8 mouse cellular contexts compared by ENCODE assay signal in genomic region chr17:33890533-33891059, GRCm38 (mm10). TPM values are rescaled to one million over a fixed set of nuclear protein-coding genes. Genes with fewer than 3 reads are reported as not detected.
DNase-seq lines count a peak whose midpoint lies in the region; ATAC-seq and TF ChIP-seq lines count a peak whose summit lies in the region.

Gene Kifc1, minus strand, starts transcription at chr17:33890661.

- H3K4me3 ChIP-seq in CH12.LX (replicated peaks in 1 of 3; ENCODE audit: low read depth in 2 of 3, low read length in 2 of 3, poor library complexity in 1 of 3) = peak within 1 kb of the TSS; percentile 73 to 95 (median 73)
- peak within 1 kb of the TSS; percentile 59 for H3K4me3 ChIP-seq in forebrain, embryonic 11.5 days (ENCODE audit: low read depth, low read length)
- peak within 1 kb of the TSS; percentile 70 for H3K4me3 ChIP-seq in heart, embryonic 16.5 days (ENCODE audit: low read length)
- H3K4me3 ChIP-seq in liver, embryonic 15.5 days (replicated peaks) = peak within 1 kb of the TSS; percentile 80
- H3K4me3 ChIP-seq in neural tube, embryonic 12.5 days = peak within 1 kb of the TSS; percentile 65

- peak; percentile 21 for TF ChIP-seq RAD21 in CH12.LX (IDR thresholded peaks at IDR 0.05; ENCODE audit: low read depth, low read length)

- no peaks in the 10 kb centered on the region for H3K9me3 ChIP-seq in CH12.LX (replicated peaks; ENCODE audit: low read length)
- H3K9me3 ChIP-seq in forebrain, embryonic 11.5 days (ENCODE audit: control insufficient read depth, low read length) = no peaks in the 10 kb centered on the region
- no peaks in the 10 kb centered on the region for H3K9me3 ChIP-seq in heart, embryonic 16.5 days (replicated peaks; ENCODE audit: control insufficient read depth, low read length)
- H3K9me3 ChIP-seq in liver, embryonic 15.5 days (replicated peaks) = no peaks in the 10 kb centered on the region
- H3K9me3 ChIP-seq in neural tube, embryonic 12.5 days = no peaks in the 10 kb centered on the region

- peak; percentile 58 to 91 for TF ChIP-seq CTCF in CH12.LX (conservative IDR thresholded peaks at IDR 0.05 in 1 of 2, IDR thresholded peaks at IDR 0.05 in 1 of 2; ENCODE audit: low read depth in 2 of 2, low read length in 2 of 2)

- in situ Hi-C loops in CH12.LX (cut with MboI; ENCODE audit: low pct_ligation_motif_present, low pct_unique_long_range_greater_than_20kb, low sequenced_read_pairs) = no loop called here

- H3K27me3 ChIP-seq in CH12.LX (replicated peaks) = peaks cover 3% of the 10 kb centered on the region
- no peaks in the 10 kb centered on the region for H3K27me3 ChIP-seq in forebrain, embryonic 11.5 days (ENCODE audit: control insufficient read depth, insufficient read depth, low read length)
- H3K27me3 ChIP-seq in heart, embryonic 16.5 days (ENCODE audit: control insufficient read depth, insufficient read depth, low read length) = no peaks in the 10 kb centered on the region
- H3K27me3 ChIP-seq in liver, embryonic 15.5 days = no peaks in the 10 kb centered on the region
- no peaks in the 10 kb centered on the region for H3K27me3 ChIP-seq in neural tube, embryonic 12.5 days (replicated peaks)

- dilution Hi-C loops in CH12.LX (cut with MboI; ENCODE audit: extremely low pct_ligation_motif_present, extremely low pct_unique_long_range_greater_than_20kb, low sequenced_read_pairs) = no loop called here

- H3K36me3 ChIP-seq in CH12.LX (replicated peaks in 1 of 2; ENCODE audit: control insufficient read depth in 1 of 2, insufficient read depth in 1 of 2, low read length in 1 of 2) = peaks cover 7 to 12% of the 10 kb centered on the region in 2 experiments
- peaks cover 6% of the 10 kb centered on the region; the same call in 1 of the 2 replicates for H3K36me3 ChIP-seq in forebrain, embryonic 11.5 days (ENCODE audit: control insufficient read depth, insufficient read depth, low read length)
- H3K36me3 ChIP-seq in heart, embryonic 16.5 days (ENCODE audit: control insufficient read depth, insufficient read depth) = no peaks in the 10 kb centered on the region; the same call in 1 of the 2 replicates
- peaks cover 28% of the 10 kb centered on the region for H3K36me3 ChIP-seq in liver, embryonic 15.5 days (replicated peaks)
- peaks cover 8% of the 10 kb centered on the region; the same call in 1 of the 2 replicates for H3K36me3 ChIP-seq in neural tube, embryonic 12.5 days

- peak; percentile 82 for TF ChIP-seq POLR2A in CH12.LX (IDR thresholded peaks at IDR 0.05; ENCODE audit: low read depth, low read length)

- H3K4me1 ChIP-seq in CH12.LX (ENCODE audit: control insufficient read depth in 1 of 2, insufficient read depth in 2 of 2) = peaks cover 0 to 11% of the 10 kb centered on the region in 2 experiments; a peak in 1 of 4 replicates
- H3K4me1 ChIP-seq in forebrain, embryonic 11.5 days (replicated peaks; ENCODE audit: control insufficient read depth, insufficient read depth, low read length) = peaks cover 8% of the 10 kb centered on the region; the same call in 1 of the 2 replicates
- H3K4me1 ChIP-seq in heart, embryonic 16.5 days (ENCODE audit: control insufficient read depth, insufficient read depth, low read length) = peaks cover 10% of the 10 kb centered on the region
- H3K4me1 ChIP-seq in liver, embryonic 15.5 days (replicated peaks) = peaks cover 32% of the 10 kb centered on the region
- H3K4me1 ChIP-seq in neural tube, embryonic 12.5 days = peaks cover 7% of the 10 kb centered on the region

- peak within 1 kb of the TSS; percentile 81 for H3K4me2 ChIP-seq in CH12.LX (ENCODE audit: insufficient read depth, low read depth, poor library complexity, severe bottlenecking)
- peak within 1 kb of the TSS; percentile 68 for H3K4me2 ChIP-seq in forebrain, embryonic 11.5 days (ENCODE audit: low read depth, low read length, severe bottlenecking)
- H3K4me2 ChIP-seq in heart, embryonic 16.5 days (ENCODE audit: low read depth, low read length) = peak within 1 kb of the TSS; percentile 68
- H3K4me2 ChIP-seq in liver, embryonic 15.5 days = peak within 1 kb of the TSS; percentile 80
- H3K4me2 ChIP-seq in neural tube, embryonic 12.5 days (replicated peaks) = peak within 1 kb of the TSS; percentile 79

- peak within 1 kb of the TSS; percentile 73 for H3K9ac ChIP-seq in CH12.LX (ENCODE audit: insufficient read depth, low read depth)
- H3K9ac ChIP-seq in forebrain, embryonic 11.5 days (ENCODE audit: low read length) = peak within 1 kb of the TSS; percentile 66
- H3K9ac ChIP-seq in heart, embryonic 16.5 days (ENCODE audit: low read length) = peak within 1 kb of the TSS; percentile 75
- peak within 1 kb of the TSS; percentile 87 for H3K9ac ChIP-seq in liver, embryonic 15.5 days
- peak within 1 kb of the TSS; percentile 59 for H3K9ac ChIP-seq in neural tube, embryonic 12.5 days

- H3K79me2 ChIP-seq in CH12.LX (replicated peaks; ENCODE audit: control insufficient read depth, extremely low read depth, insufficient read depth, poor library complexity, severe bottlenecking) = peaks cover 27% of the 10 kb centered on the region

- 0 out of 2 replicates have a peak, but pooled peaks have one; percentile 8 for TF ChIP-seq EP300 in CH12.LX (IDR thresholded peaks at IDR 0.05; ENCODE audit: low read length)

- ATAC-seq in forebrain, embryonic 11.5 days (replicated peaks; ENCODE audit: low FRiP score) = peak; percentile 98
- ATAC-seq in heart, embryonic 16.5 days (replicated peaks; ENCODE audit: extremely low read depth, insufficient read depth, low FRiP score) = peak; percentile 99
- peak; percentile 95 for ATAC-seq in liver, embryonic 15.5 days (ENCODE audit: insufficient read depth)
- peak; percentile 99 for ATAC-seq in neural tube, embryonic 12.5 days (ENCODE audit: low FRiP score, low read depth)

- H3K27ac ChIP-seq in CH12.LX (ENCODE audit: insufficient read depth, low read depth) = peak within 1 kb of the TSS; percentile 56; the same call in 1 of the 2 replicates
- H3K27ac ChIP-seq in forebrain, embryonic 11.5 days (ENCODE audit: low read depth, low read length) = 0 out of 2 replicates have a peak within 1 kb of the TSS, but pooled peaks have one; percentile 18
- peak within 1 kb of the TSS; percentile 48 for H3K27ac ChIP-seq in heart, embryonic 16.5 days (ENCODE audit: low read length)
- peak within 1 kb of the TSS; percentile 93 for H3K27ac ChIP-seq in liver, embryonic 15.5 days (replicated peaks)
- H3K27ac ChIP-seq in neural tube, embryonic 12.5 days = no peak within 1 kb of the TSS

- DNase-seq in CH12.LX (ENCODE audit: extremely low read depth) = peak; percentile 99
- peak; percentile 99 for DNase-seq in c-Kit-positive CD71-positive TER-119-negative erythroid progenitor cells, embryonic 14.5 days (ENCODE audit: low read depth)
- DNase-seq in forebrain, embryonic 11.5 days (ENCODE audit: low spot score) = peak; percentile 99
- peak; percentile 99 to 100 for DNase-seq in kidney, postnatal 36 days
- DNase-seq in telencephalon, adult 2 months (ENCODE audit: low read depth, low spot score) = peak; percentile 99

- WGBS in forebrain, embryonic 11.5 days = under 1% methylated on average over 49 of the region's 49 CpGs
- WGBS in heart, embryonic 16.5 days = under 1% methylated on average over 43 of the region's 49 CpGs
- under 1% methylated on average over 49 of the region's 49 CpGs for WGBS in liver, embryonic 15.5 days (ENCODE audit: insufficient replicate concordance)
- under 1% methylated on average over 49 of the region's 49 CpGs for WGBS in neural tube, embryonic 12.5 days

TF ChIP-seq in CH12.LX, 34 proteins besides CTCF, POLR2A, EP300 and RAD21 (continues in another document):
- TF ChIP-seq JUND (conservative IDR thresholded peaks at IDR 0.05; ENCODE audit: low read depth, low read length) (no peak), NRF1 (IDR thresholded peaks at IDR 0.05; ENCODE audit: low read depth, low read length) (peak; percentile 90), MXI1 (IDR thresholded peaks at IDR 0.05; ENCODE audit: low read depth, low read length) (peak; percentile 79; the same call in 1 of the 2 replicates), MAX (IDR thresholded peaks at IDR 0.05; ENCODE audit: low read length) (peak; percentile 93), USF1 (IDR thresholded peaks at IDR 0.05; ENCODE audit: low read depth, low read length) (no peak), JUN (IDR thresholded peaks at IDR 0.05; ENCODE audit: insufficient read depth, low read depth, low read length) (no peak), IRF4 (IDR thresholded peaks at IDR 0.05; ENCODE audit: low read depth, low read length) (peak; percentile 70; the same call in 1 of the 2 replicates), UBTF (IDR thresholded peaks at IDR 0.05; ENCODE audit: low read depth, low read length) (no peak), KAT2A (IDR thresholded peaks at IDR 0.05; ENCODE audit: insufficient replicate concordance, low read length) (peak; percentile 82; the same call in 1 of the 2 replicates), POLR2AphosphoS2 (IDR thresholded peaks at IDR 0.05; ENCODE audit: low read depth, low read length) (no peak; the same call in 1 of the 2 replicates), ZMIZ1 (IDR thresholded peaks at IDR 0.05; ENCODE audit: low read depth, low read length) (0 out of 2 replicates have a peak, but pooled peaks have one; percentile 22), TBP (conservative IDR thresholded peaks at IDR 0.05; ENCODE audit: low read depth, low read length) (peak; percentile 54; the same call in 1 of the 2 replicates), HCFC1 (IDR thresholded peaks at IDR 0.05; ENCODE audit: low read depth, low read length) (peak; percentile 88), MEF2A (IDR thresholded peaks at IDR 0.05; ENCODE audit: borderline replicate concordance, low read depth, low read length) (peak; percentile 80; the same call in 1 of the 2 replicates), NELFE (IDR thresholded peaks at IDR 0.05; ENCODE audit: low read depth, low read length) (peak; percentile 52; the same call in 1 of the 2 replicates), ZC3H11A (IDR thresholded peaks at IDR 0.05; ENCODE audit: low read depth, low read length) (no peak), MYC (IDR thresholded peaks at IDR 0.05; ENCODE audit: low read depth, low read length) (peak; percentile 95), BHLHE40 (IDR thresholded peaks at IDR 0.05; ENCODE audit: low read depth, low read length) (peak; percentile 68), TCF12 (IDR thresholded peaks at IDR 0.05; ENCODE audit: low read depth, low read length) (peak; percentile 73), PAX5 (IDR thresholded peaks at IDR 0.05; ENCODE audit: low read length) (no peak), USF2 (conservative IDR thresholded peaks at IDR 0.05; ENCODE audit: low read depth, low read length) (no peak)

RNA-seq across cellular contexts. Expression of gene Kifc1, which starts in this region (rescaled TPM):
- total RNA-seq in CH12.LX (2012; rRNA removed) = 22.3 and 23.0 TPM in 2 replicates
- 15.2 and 16.0 TPM in 2 replicates for total RNA-seq in CH12.LX (2014; rRNA removed)
- polyA plus RNA-seq in CH12.LX (2012; ENCODE audit: insufficient read length, low read depth) = 41.2 and 46.6 TPM in 2 replicates
- polyA plus RNA-seq in forebrain, embryonic 11.5 days (2014; fragmentation: Nextera tagmentation; extraction: Ambion mirVana) = 16.0 and 20.4 TPM in 2 replicates
- polyA plus RNA-seq in heart, embryonic 16.5 days (2015; fragmentation: Nextera tagmentation; extraction: Ambion mirVana) = 7.8 and 8.3 TPM in 2 replicates
- polyA plus RNA-seq in liver, embryonic 15.5 days (2015; fragmentation: Nextera tagmentation; extraction: Ambion mirVana) = 7.5 and 8.3 TPM in 2 replicates
- polyA plus RNA-seq in neural tube, embryonic 12.5 days (2016; fragmentation: Nextera tagmentation; extraction: Ambion mirVana) = 2.6 and 4.1 TPM in 2 replicates
